22 mouse cellular contexts compared by ENCODE assay signal in genomic region chr12:50764457-50764856, GRCm38 (mm10).
A peak's percentile ranks its signal among the peaks of the same experiment; 100 is the strongest.
DNase-seq lines count a peak whose midpoint lies in the region; ATAC-seq lines count a peak whose summit lies in the region.
"Had no signal": no experiment of that assay in that cellular context is flagged by ENCODE, and none has a peak within 500 bp of the region (broad histone marks: within the 10 kb centered on the region; RNA-seq: fewer than 3 reads in every experiment).

No protein-coding gene starts in this region.

- intact Hi-C loops in left cerebral cortex, postnatal 25 days (cut with DNase I), result no loop called here

- DNase-seq in frontal cortex, postnatal 14 days (ENCODE audit: low spot score in 2 of 2), result no peak
- DNase-seq in right cerebral cortex, postnatal 25 days, result peak; percentile 14
- no peak for DNase-seq in right cerebral cortex, postnatal 14 days
- peak; percentile 16 to 86 for DNase-seq in left cerebral cortex, postnatal 25 days (ENCODE audit: low spot score in 2 of 2)
- DNase-seq in kidney, postnatal 10 days, result no peak
- no peak for DNase-seq in cerebellum, adult 11 months
- DNase-seq: adrenal gland, postnatal 25 days; cerebellum, adult 11-12 months; heart, adult 11 months; heart, postnatal 10 days; kidney, adult 9 months; kidney, postnatal 25 days; liver, postnatal 0 days; thymus, adult 18-20 months; thymus, postnatal 4 days had no signal

- ATAC-seq in frontal cortex, adult (ENCODE audit: low TSS enrichment), result peak; percentile 91
- ATAC-seq: CD4-positive, CD25-positive, alpha-beta regulatory T cell, adult 4 months; forebrain, embryonic 13.5 days; hindbrain, embryonic 16.5 days; intestine, embryonic 16.5 days; liver, postnatal 0 days; lung, postnatal 0 days; midbrain, embryonic 15.5 days had no signal

Comparison
In these comparisons a context has a peak if more than half of its experiments do, and no peak if none do; other contexts are left out.
1. DNase-seq: peak in right cerebral cortex, postnatal 25 days (single experiment) and left cerebral cortex, postnatal 25 days (2 of 2); none in frontal cortex, postnatal 14 days (0 of 2), right cerebral cortex, postnatal 14 days (single experiment), kidney, postnatal 10 days (single experiment) and cerebellum, adult 11 months (single experiment).